Mouse (Mus musculus): ENCODE data around the gene Mtr.

GRCm38 (mm10) chr13:12165461-12166058, 92.4 kb downstream of the Mtr start:
- TF ChIP-seq CTCF (IDR thresholded peaks at IDR 0.05; ENCODE audit: low read depth) (no peak), EP300 (IDR thresholded peaks at IDR 0.05; ENCODE audit: low read depth) (no peak)
